Mouse (Mus musculus): ENCODE results near the gene Kl. TPM values are rescaled to one million over a fixed set of nuclear protein-coding genes. Genes with fewer than 3 reads are reported as not detected.
A peak's percentile ranks its signal among the peaks of the same experiment; 100 is the strongest.

The Kl gene
- 0.55 and 0.64 TPM in 2 replicates for polyA plus RNA-seq (2016; fragmentation: Nextera tagmentation; extraction: Ambion mirVana)

- 2% methylated on average over 17 of the region's 22 CpGs for WGBS
- Histone ChIP-seq H3K9ac (replicated peaks) (peak within 1 kb of the TSS; percentile 53), H3K4me2 (replicated peaks) (peak within 1 kb of the TSS; percentile 82), H3K36me3 (no peaks in the 10 kb centered on the region), H3K27ac (replicated peaks) (no peak within 1 kb of the TSS), H3K4me1 (peaks cover 9% of the 10 kb centered on the region; the same call in 1 of the 2 replicates), H3K4me3 (peak within 1 kb of the TSS; percentile 51), H3K9me3 (no peaks in the 10 kb centered on the region), H3K27me3 (peaks cover 37% of the 10 kb centered on the region)
- ATAC-seq (ENCODE audit: low FRiP score, low read depth): no peak; the same call in 1 of the 2 replicates
Observed at GRCm38 (mm10) chr5:150952328-150952668, at the start of gene Kl. Kl (plus strand) TSS chr5:150952607.

- Histone ChIP-seq H3K9ac (replicated peaks) (no peak overlapping the region), H3K4me2 (replicated peaks) (peak overlapping the region; percentile 40), H3K4me3 (no peak overlapping the region), H3K36me3 (no peaks in the 10 kb centered on the region), H3K27me3 (no peaks in the 10 kb centered on the region), H3K4me1 (peaks cover 24% of the 10 kb centered on the region), H3K27ac (replicated peaks) (peak overlapping the region; percentile 88), H3K9me3 (0 out of 2 replicates have a peak, but pooled peaks cover 4% of the 10 kb centered on the region)
- ATAC-seq (ENCODE audit: low FRiP score, low read depth): peak; percentile 97
- WGBS: 16% methylated on average over 9 of the region's 9 CpGs
Observed at GRCm38 (mm10) chr5:150906053-150907040, 46.1 kb upstream of the Kl start.

GRCm38 (mm10) chr5:150912156-150912555, 40.3 kb upstream of the Kl start:
- 0 out of 2 replicates have a peak, but pooled peaks cover 4% of the 10 kb centered on the region for H3K9me3 ChIP-seq
- no peak overlapping the region for H3K9ac ChIP-seq (replicated peaks)
- H3K27me3 ChIP-seq: no peaks in the 10 kb centered on the region
- WGBS: 34% methylated on average over 2 of the region's 2 CpGs
- no peak overlapping the region for H3K4me2 ChIP-seq (replicated peaks)
- H3K36me3 ChIP-seq: no peaks in the 10 kb centered on the region
- no peak for ATAC-seq (ENCODE audit: low FRiP score, low read depth)
- no peak overlapping the region for H3K27ac ChIP-seq (replicated peaks)
- no peak overlapping the region for H3K4me3 ChIP-seq
- peaks cover 4% of the 10 kb centered on the region for H3K4me1 ChIP-seq

- no peaks in the 10 kb centered on the region for H3K36me3 ChIP-seq
- H3K27ac ChIP-seq (replicated peaks): no peak overlapping the region
- H3K9me3 ChIP-seq: 0 out of 2 replicates have a peak, but pooled peaks cover 4% of the 10 kb centered on the region
- H3K4me1 ChIP-seq: no peaks in the 10 kb centered on the region
- no peaks in the 10 kb centered on the region for H3K27me3 ChIP-seq
- no peak overlapping the region for H3K9ac ChIP-seq (replicated peaks)
- ATAC-seq (ENCODE audit: low FRiP score, low read depth): no peak
- H3K4me2 ChIP-seq (replicated peaks): no peak overlapping the region
- H3K4me3 ChIP-seq: no peak overlapping the region
- WGBS: 57% methylated on average over 5 of the region's 5 CpGs
Observed at GRCm38 (mm10) chr5:150912656-150913055, 39.8 kb upstream of the Kl start.

GRCm38 (mm10) chr5:150915080-150916055, 37.0 kb upstream of the Kl start:
- Histone ChIP-seq H3K4me2 (replicated peaks) (no peak overlapping the region), H3K27me3 (no peaks in the 10 kb centered on the region), H3K9ac (replicated peaks) (no peak overlapping the region), H3K36me3 (no peaks in the 10 kb centered on the region), H3K9me3 (no peaks in the 10 kb centered on the region), H3K27ac (replicated peaks) (no peak overlapping the region), H3K4me1 (no peaks in the 10 kb centered on the region), H3K4me3 (no peak overlapping the region)
- no peak for ATAC-seq (ENCODE audit: low FRiP score, low read depth)
- WGBS: 90% methylated on average over 4 of the region's 4 CpGs

- no peaks in the 10 kb centered on the region for H3K9me3 ChIP-seq
- no peaks in the 10 kb centered on the region for H3K27me3 ChIP-seq
- H3K27ac ChIP-seq (replicated peaks): no peak overlapping the region
- no peak overlapping the region for H3K4me2 ChIP-seq (replicated peaks)
- WGBS: 83% methylated on average over 21 of the region's 21 CpGs
- no peaks in the 10 kb centered on the region for H3K4me1 ChIP-seq
- ATAC-seq (ENCODE audit: low FRiP score, low read depth): no peak
- H3K36me3 ChIP-seq: no peaks in the 10 kb centered on the region
- H3K4me3 ChIP-seq: no peak overlapping the region
- H3K9ac ChIP-seq (replicated peaks): no peak overlapping the region
Observed at GRCm38 (mm10) chr5:150917131-150917858, 35.1 kb upstream of the Kl start.

GRCm38 (mm10) chr5:150918599-150918998, 33.8 kb upstream of the Kl start:
- no peaks in the 10 kb centered on the region for H3K27me3 ChIP-seq
- H3K4me3 ChIP-seq: no peak overlapping the region
- H3K4me1 ChIP-seq: no peaks in the 10 kb centered on the region
- H3K4me2 ChIP-seq (replicated peaks): no peak overlapping the region
- no peaks in the 10 kb centered on the region for H3K36me3 ChIP-seq
- no peaks in the 10 kb centered on the region for H3K9me3 ChIP-seq
- 80% methylated on average over 13 of the region's 13 CpGs for WGBS
- no peak overlapping the region for H3K27ac ChIP-seq (replicated peaks)
- ATAC-seq (ENCODE audit: low FRiP score, low read depth): peak; percentile 58
- H3K9ac ChIP-seq (replicated peaks): no peak overlapping the region

- no peak overlapping the region for H3K4me3 ChIP-seq
- no peaks in the 10 kb centered on the region for H3K4me1 ChIP-seq
- no peaks in the 10 kb centered on the region for H3K9me3 ChIP-seq
- no peak overlapping the region for H3K4me2 ChIP-seq (replicated peaks)
- WGBS: 90% methylated on average over 4 of the region's 4 CpGs
- no peaks in the 10 kb centered on the region for H3K36me3 ChIP-seq
- no peak overlapping the region for H3K9ac ChIP-seq (replicated peaks)
- no peak for ATAC-seq (ENCODE audit: low FRiP score, low read depth)
- no peaks in the 10 kb centered on the region for H3K27me3 ChIP-seq
- H3K27ac ChIP-seq (replicated peaks): no peak overlapping the region
Observed at GRCm38 (mm10) chr5:150919269-150919668, 33.1 kb upstream of the Kl start.

- Histone ChIP-seq H3K4me3 (no peak overlapping the region), H3K4me1 (no peaks in the 10 kb centered on the region), H3K36me3 (no peaks in the 10 kb centered on the region), H3K9me3 (no peaks in the 10 kb centered on the region), H3K27ac (replicated peaks) (no peak overlapping the region), H3K9ac (replicated peaks) (no peak overlapping the region), H3K4me2 (replicated peaks) (no peak overlapping the region), H3K27me3 (no peaks in the 10 kb centered on the region)
- WGBS: 42% methylated on average over 2 of the region's 2 CpGs
- ATAC-seq (ENCODE audit: low FRiP score, low read depth): no peak
Observed at GRCm38 (mm10) chr5:150919961-150920360, 32.4 kb upstream of the Kl start.

GRCm38 (mm10) chr5:150929406-150929805, 23.0 kb upstream of the Kl start:
- Histone ChIP-seq H3K4me3 (no peak overlapping the region), H3K4me2 (replicated peaks) (no peak overlapping the region), H3K27me3 (no peaks in the 10 kb centered on the region), H3K36me3 (no peaks in the 10 kb centered on the region), H3K4me1 (no peaks in the 10 kb centered on the region), H3K9me3 (no peaks in the 10 kb centered on the region; the same call in 1 of the 2 replicates), H3K27ac (replicated peaks) (no peak overlapping the region), H3K9ac (replicated peaks) (no peak overlapping the region)
- 85% methylated on average over 2 of the region's 2 CpGs for WGBS
- ATAC-seq (ENCODE audit: low FRiP score, low read depth): no peak

- Histone ChIP-seq H3K4me3 (no peak overlapping the region), H3K4me1 (no peaks in the 10 kb centered on the region; the same call in 1 of the 2 replicates), H3K27ac (replicated peaks) (no peak overlapping the region), H3K9me3 (no peaks in the 10 kb centered on the region), H3K4me2 (replicated peaks) (no peak overlapping the region), H3K36me3 (no peaks in the 10 kb centered on the region), H3K9ac (replicated peaks) (no peak overlapping the region), H3K27me3 (no peaks in the 10 kb centered on the region)
- ATAC-seq (ENCODE audit: low FRiP score, low read depth): no peak
- WGBS: 73% methylated on average over 2 of the region's 2 CpGs
Observed at GRCm38 (mm10) chr5:150932596-150932995, 19.8 kb upstream of the Kl start.
